Mouse (Mus musculus): Measurements from ENCODE around the gene Rps17.

Rps17 gene

GRCm38 (mm10) chr7:81344544-81345446 lies at the start of gene Rps17:
TSS of gene Rps17 (minus strand) at chr7:81345254.
- in situ Hi-C loops (cut with MboI, MseI) = loop anchor here (5.0 kb wide), 1 partner anchor 177 kb away; no protein-coding TSS in a partner anchor

DNA sequence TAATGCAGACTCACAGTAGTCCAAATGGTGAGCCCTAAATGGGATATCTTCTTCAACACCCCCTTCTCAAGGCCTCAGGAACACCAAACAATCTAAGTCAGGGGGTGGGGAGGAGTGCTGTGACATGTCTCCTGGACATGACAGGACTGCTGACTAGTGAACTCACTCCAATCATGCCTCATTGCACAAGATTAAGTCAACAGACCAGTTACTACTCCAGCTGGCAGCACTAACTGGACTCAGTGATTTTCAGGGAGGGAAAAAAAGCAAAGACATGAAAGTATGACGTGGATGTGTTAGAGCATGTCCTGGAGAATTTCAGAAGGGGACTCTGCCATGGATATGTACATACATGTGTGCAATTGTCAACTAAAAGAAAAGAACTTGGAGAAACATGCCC lies 34.3 kb upstream of the Rps17 start:
- in situ Hi-C loops (cut with MboI, MseI) = no loop called here

GRCm38 (mm10) chr7:81372337-81372920 lies 27.4 kb upstream of the Rps17 start:
- in situ Hi-C loops (cut with MboI, MseI) = no loop called here

GRCm38 (mm10) chr7:81371811-81372210 lies 26.8 kb upstream of the Rps17 start:
- in situ Hi-C loops (cut with MboI, MseI) = no loop called here

DNA sequence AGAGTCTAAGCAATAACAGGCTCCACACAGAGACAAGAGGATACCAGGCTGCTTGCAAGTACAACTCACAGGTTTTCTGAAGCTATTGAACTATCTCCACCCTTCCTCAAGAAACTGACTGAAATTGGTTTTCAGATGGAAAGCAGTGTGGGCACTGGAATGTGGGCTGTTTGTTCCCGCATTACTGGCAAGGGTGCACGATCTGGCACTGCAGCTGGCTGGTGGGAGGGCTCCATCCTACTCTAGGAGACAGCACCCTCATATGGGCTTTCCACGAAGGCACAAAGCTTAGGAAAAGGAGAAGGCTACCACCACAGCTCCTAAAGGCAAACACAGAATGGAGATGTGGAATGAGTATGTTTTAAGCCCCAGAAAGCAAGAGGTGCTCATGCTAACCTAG lies 24.7 kb upstream of the Rps17 start:
- in situ Hi-C loops (cut with MboI, MseI) = no loop called here

GRCm38 (mm10) chr7:81367946-81368345 lies 22.9 kb upstream of the Rps17 start:
- in situ Hi-C loops (cut with MboI, MseI) = no loop called here

- in situ Hi-C loops (cut with MboI, MseI) = loop anchor here (10.0 kb wide), 1 partner anchor 408 kb away; the partner anchor contains the start of gene Ramac
Measured at GRCm38 (mm10) chr7:81356975-81357374, 11.9 kb upstream of the Rps17 start.

DNA sequence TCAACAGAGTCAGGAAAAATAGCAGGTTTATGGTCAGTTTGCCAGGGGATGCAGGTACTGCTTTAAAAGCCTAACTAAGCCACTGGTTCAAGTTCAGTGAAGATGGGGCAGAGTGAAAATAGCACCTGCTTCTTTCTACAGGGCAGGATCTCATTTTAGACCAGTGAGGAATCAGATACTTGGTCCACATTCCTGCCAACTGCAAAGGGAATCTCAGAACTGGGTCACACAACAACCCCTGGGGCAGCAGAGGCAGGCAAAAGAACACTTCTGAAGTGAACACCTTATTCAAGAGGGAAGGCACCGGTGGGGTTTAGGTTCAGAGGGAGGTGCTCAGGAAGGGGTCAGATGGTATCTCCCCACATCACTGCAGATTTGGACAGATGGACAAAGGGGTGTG lies 11.3 kb upstream of the Rps17 start:
- in situ Hi-C loops (cut with MboI, MseI) = loop anchor here (10.0 kb wide), 1 partner anchor 408 kb away; the partner anchor contains the start of gene Ramac

DNA sequence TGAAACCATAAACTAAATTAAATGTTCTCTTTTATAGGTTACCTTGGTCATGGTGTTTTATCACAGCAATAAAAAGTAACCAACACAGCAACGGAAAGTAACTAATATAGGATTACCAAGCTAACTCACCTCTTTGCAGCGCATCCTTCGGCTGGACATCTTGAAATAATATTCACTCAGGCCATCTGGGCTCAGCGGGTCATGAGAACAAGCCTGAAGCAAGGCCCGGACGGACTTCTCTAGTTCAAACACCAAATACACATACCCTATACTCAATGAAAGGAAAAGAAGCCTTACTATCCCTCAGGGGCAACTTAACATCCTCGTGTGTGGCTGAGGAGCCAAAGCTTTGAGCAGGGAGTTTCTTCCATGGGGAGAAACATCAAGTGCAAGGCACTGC lies 10.7 kb upstream of the Rps17 start:
- in situ Hi-C loops (cut with MboI, MseI) = loop anchor here (10.0 kb wide), 1 partner anchor 409 kb away; the partner anchor contains the start of gene Ramac

- in situ Hi-C loops (cut with MboI, MseI) = loop anchor here (10.0 kb wide), 1 partner anchor 413 kb away; the partner anchor contains the start of gene Ramac
Measured at GRCm38 (mm10) chr7:81351826-81352225, 6.8 kb upstream of the Rps17 start.

DNA sequence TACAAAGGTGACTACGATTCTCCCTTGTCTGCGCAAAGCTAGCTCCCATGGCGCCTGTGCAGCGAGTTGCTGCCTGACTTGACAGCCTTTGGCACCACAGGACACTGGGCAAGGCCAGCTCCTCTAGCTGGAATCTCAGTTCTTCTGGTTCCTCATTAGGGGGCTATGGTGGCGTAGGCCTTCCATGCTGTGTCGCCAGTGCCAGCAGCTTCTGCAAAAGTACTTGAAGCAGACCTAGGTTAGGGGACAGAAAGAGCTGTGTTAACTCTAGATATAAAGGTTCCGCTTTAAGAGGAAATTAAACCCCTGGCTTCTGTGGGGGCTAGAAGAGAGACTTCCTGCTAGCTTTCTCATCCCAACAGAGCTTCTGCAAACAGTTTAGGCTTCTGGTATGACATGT lies 3.2 kb upstream of the Rps17 start:
- in situ Hi-C loops (cut with MboI, MseI) = no loop called here

DNA sequence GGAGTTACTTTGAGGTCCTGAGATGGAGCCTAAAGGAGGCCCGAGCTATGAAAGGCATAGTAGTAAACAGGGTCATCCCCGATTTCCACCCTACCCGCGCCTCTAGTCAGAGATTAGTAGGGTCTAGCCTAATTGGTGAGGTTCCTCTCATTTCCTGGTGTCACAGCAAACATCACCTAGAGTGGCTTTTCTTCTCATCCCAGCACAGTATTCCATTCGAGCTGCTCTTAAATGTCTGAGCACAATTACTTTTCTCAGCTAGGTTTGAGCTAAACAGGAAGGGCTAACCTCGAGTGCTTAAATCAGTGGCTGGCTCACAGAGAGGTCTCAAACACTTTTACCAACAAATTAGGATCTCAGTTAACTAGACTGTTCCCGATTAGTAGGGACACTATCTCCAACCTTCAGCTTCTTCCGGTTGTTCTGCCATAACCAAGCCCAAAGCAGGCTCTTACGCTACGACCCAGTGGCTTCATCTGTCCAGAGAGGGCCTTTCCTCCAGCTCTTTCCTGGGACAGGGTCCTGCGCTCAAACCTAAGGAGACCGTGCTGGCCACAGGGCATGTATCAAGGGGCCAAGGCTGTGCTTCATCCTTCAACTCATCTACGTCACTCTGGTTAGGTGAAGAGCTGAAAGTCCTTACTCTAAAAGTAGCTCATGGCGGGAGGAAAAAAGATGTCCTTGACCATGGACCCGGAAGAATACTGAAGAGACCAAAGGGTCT lies 555 bp upstream of the Rps17 start:
- in situ Hi-C loops (cut with MboI, MseI) = no loop called here

GRCm38 (mm10) chr7:81343831-81344230 lies 1.2 kb downstream of the Rps17 start:
- in situ Hi-C loops (cut with MboI, MseI) = loop anchor here (5.0 kb wide), 1 partner anchor 177 kb away; no protein-coding TSS in a partner anchor

DNA sequence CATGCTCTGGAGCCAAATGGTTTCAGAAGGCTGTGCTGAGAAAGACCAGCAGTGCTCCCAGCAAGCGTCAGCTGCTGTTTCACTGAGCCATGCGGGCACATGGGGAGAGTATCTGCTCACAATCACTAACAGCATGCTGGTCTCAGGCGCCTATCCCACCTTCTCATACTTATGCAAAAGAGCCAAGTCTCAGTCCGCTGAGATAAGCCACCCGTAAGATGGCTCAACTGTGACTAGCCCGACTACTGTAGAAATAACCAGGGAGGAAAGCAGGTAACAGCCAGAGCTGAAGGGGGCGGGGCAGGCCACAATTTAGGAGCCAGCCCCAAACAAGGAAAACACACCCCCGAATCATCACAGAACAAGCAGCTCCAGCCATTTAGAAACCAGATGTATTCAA lies 1.7 kb downstream of the Rps17 start:
- in situ Hi-C loops (cut with MboI, MseI) = loop anchor here (5.0 kb wide), 1 partner anchor 176 kb away; no protein-coding TSS in a partner anchor

- in situ Hi-C loops (cut with MboI, MseI) = loop anchor here (5.0 kb wide), 1 partner anchor 175 kb away; no protein-coding TSS in a partner anchor
Measured at GRCm38 (mm10) chr7:81342356-81343094, 2.5 kb downstream of the Rps17 start.

- in situ Hi-C loops (cut with MboI, MseI) = loop anchor here (5.0 kb wide), 1 partner anchor 174 kb away; no protein-coding TSS in a partner anchor
Measured at GRCm38 (mm10) chr7:81341563-81341962, 3.5 kb downstream of the Rps17 start.

DNA sequence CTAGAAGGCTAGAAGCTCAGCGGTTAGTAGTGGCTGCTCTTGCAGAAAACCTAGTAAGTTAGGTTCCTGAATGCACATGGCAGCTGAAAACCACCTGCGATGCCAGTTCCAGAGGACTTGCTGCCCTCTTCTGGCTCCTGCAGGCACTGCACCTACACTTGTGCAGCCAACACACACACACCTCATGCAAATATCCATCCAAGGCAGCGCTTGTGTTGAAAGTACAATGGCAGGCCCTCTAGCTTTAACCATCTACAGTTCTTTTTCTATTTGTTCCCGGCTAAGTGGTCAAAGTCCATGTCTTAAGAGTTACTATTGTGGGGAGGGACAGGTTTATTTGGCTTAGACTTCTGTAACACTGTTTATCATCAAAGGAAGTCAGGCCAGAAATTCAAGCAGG lies 5.3 kb downstream of the Rps17 start:
- in situ Hi-C loops (cut with MboI, MseI) = loop anchor here (5.0 kb wide), 1 partner anchor 172 kb away; no protein-coding TSS in a partner anchor

DNA sequence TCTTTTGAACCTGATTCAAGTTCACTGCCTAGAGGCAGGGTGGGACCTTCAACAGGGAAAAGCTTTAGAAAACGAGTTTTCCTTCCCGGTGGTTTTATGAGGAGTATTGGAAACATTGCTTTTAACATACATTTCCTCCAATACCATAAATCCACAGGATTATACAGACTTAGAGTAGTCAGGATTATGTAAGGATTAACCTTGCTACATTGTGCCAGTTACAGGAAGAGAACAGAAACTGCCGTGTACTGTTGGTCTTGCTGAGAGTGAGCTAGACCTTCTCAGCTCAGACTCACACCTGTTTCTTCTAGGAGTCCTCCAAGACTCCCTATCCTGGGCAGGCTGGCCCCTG lies 6.6 kb downstream of the Rps17 start:
- in situ Hi-C loops (cut with MboI, MseI) = no loop called here

DNA sequence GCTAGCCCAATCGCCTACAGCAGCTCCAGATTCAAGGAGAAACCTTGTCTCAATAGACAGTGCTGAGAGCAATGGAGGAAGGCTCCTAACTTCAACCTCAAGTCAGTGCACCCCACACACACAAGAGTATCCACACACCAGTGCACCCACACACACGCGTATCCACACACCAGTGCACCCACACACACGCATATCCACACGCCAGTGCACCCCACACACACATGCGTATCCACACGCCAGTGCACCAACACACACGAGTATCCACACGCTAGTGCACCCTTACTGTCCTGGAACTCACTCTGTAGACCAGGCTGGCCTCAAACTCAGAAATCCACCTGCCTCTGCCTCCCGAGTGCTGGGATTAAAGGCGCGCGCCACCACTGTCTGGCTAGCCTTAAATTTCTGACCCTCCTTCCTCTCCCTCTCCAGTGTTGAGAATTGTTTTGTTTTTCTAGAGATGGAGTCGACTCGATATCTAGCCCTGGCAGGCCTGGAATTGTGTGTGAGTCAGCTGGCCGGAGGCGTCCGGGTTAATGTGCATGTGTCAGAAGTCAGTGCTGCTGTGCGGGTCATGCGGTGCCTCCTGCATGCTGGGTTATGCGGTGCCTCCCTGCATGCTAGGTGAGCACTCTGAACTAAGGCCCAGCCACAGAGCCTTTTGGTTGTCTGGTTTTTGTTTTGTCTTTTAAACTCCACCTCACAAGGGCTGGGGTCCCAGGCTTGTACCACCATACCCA lies 7.1 kb downstream of the Rps17 start:
- in situ Hi-C loops (cut with MboI, MseI) = no loop called here

- in situ Hi-C loops (cut with MboI, MseI) = no loop called here
Measured at GRCm38 (mm10) chr7:81336432-81336786, 8.6 kb downstream of the Rps17 start.

Measured in T-helper 2 cell (primary cell).